Mouse (Mus musculus) embryonic facial prominence, embryonic 11.5 days (tissue): ENCODE data around the gene Pcolce2. TPM values are rescaled to one million over a fixed set of nuclear protein-coding genes. Genes with fewer than 3 reads are reported as not detected.

Experiments
- ATAC-seq: fragments of 200-750 bp; cut with Nextera tagmentation; replicated peaks from 2 replicates; pipeline ENCODE4 v1.8.0; 2017; ENCODE audit warnings: low read depth; ENCODE audit not compliant: insufficient number of reproducible peaks, low FRiP score, low TSS enrichment
- DNase-seq: peaks from one replicate; pipeline ENCODE4 v3.0.0-alpha.2; 2015; ENCODE audit warnings: low spot score
- H3K27ac ChIP-seq: fragments of 300-500 bp; sonication (generic); replicated peaks from 2 replicates; pipeline ENCODE4 v1.5.1; 2014; ENCODE audit warnings: mild to moderate bottlenecking, low read depth, low read length, control low read depth
- H3K27me3 ChIP-seq: fragments of 300-500 bp; sonication (generic); 2 replicates; pipeline ENCODE4 v1.6.1; 2014; ENCODE audit warnings: mild to moderate bottlenecking, low read length, moderate library complexity, mixed read lengths; ENCODE audit not compliant: control insufficient read depth, insufficient read depth
- H3K36me3 ChIP-seq: fragments of 300-500 bp; sonication (generic); replicated peaks from 2 replicates; pipeline ENCODE4 v1.6.1; 2014; ENCODE audit warnings: low read depth, mild to moderate bottlenecking, low read length, moderate library complexity, mixed read lengths; ENCODE audit not compliant: control insufficient read depth, insufficient read depth
- H3K4me1 ChIP-seq: fragments of 300-500 bp; sonication (generic); 2 replicates; pipeline ENCODE4 v1.6.1; 2014; ENCODE audit warnings: low read length, mixed read lengths; ENCODE audit not compliant: control insufficient read depth, insufficient read depth
- H3K4me2 ChIP-seq: fragments of 300-500 bp; sonication (generic); 2 replicates; pipeline ENCODE4 v1.6.1; 2014; ENCODE audit warnings: low read depth, mild to moderate bottlenecking, control low read depth, low read length, moderate library complexity
- H3K4me3 ChIP-seq: fragments of 300-500 bp; sonication (generic); 2 replicates; pipeline ENCODE4 v1.5.1; 2014; ENCODE audit warnings: low read depth, low read length, control low read depth
- H3K9ac ChIP-seq: fragments of 300-500 bp; sonication (generic); replicated peaks from 2 replicates; pipeline ENCODE4 v1.6.1; 2014; ENCODE audit warnings: mild to moderate bottlenecking, control low read depth, low read length
- H3K9me3 ChIP-seq: fragments of 300-500 bp; sonication (generic); replicated peaks from 2 replicates; pipeline ENCODE4 v1.6.1; 2016; ENCODE audit warnings: mild to moderate bottlenecking, low read length, inconsistent platforms, mixed read lengths; ENCODE audit not compliant: control insufficient read depth
- WGBS: fragments of 180-500 bp; shearing (Covaris S2); extraction: QIAGEN DNeasy Blood & Tissue Kit; methylation state at CpG from one replicate; pipeline ENCODE4 v1.1.7; 2014; 5-methylcytosine and 5-hydroxymethylcytosine counted together
- polyA plus RNA-seq: library from polyadenylated mRNA; unstranded; fragments of >200 nt; fragmentation: Nextera tagmentation; extraction: Ambion mirVana; gene quantifications from 2 replicates; pipeline ENCODE4 v1.2.1, GENCODE M21; 2014

Pcolce2 gene
- polyA plus RNA-seq, 1 experiment from 2014 or later, result 4.7 TPM

DNA sequence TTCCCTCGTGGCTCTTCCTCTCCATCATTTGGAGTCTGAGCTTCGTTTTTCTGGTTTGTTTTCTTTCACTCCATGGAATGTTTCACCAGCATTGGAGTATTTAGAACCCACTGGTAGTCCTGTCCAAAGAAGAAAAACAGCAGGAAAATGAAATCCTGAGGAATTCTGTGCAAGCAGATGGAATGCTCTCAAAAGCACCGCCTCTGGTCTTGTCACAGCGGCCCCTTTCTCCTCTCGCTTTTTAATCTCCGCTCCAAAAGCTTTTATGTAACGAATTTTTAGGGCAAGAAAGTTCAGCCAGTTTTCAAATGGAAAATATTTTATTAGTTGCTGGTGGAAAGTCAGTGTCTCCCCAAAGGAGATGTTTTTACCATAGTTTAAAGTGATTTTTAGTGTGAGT lies 42.6 kb downstream of the Pcolce2 start:
- ATAC-seq, result no peak
- no peak overlapping the region for H3K9ac ChIP-seq
- no peaks in the 10 kb centered on the region for H3K9me3 ChIP-seq
- H3K27me3 ChIP-seq, result no peaks in the 10 kb centered on the region
- no peak for DNase-seq
- WGBS, result 68% methylated on average over 7 of the region's 7 CpGs
- no peaks in the 10 kb centered on the region for H3K36me3 ChIP-seq
- H3K4me2 ChIP-seq, result no peak overlapping the region
- no peaks in the 10 kb centered on the region for H3K4me1 ChIP-seq
- no peak overlapping the region for H3K27ac ChIP-seq
- no peak overlapping the region for H3K4me3 ChIP-seq

GRCm38 (mm10) chr9:95680691-95681090 lies 43.3 kb downstream of the Pcolce2 start:
- DNase-seq (no peak), ATAC-seq (no peak)
- H3K4me3 ChIP-seq, result no peak overlapping the region
- no peak overlapping the region for H3K9ac ChIP-seq
- H3K4me2 ChIP-seq, result no peak overlapping the region
- 92% methylated on average over 11 of the region's 11 CpGs for WGBS
- H3K4me1 ChIP-seq, result no peaks in the 10 kb centered on the region
- H3K36me3 ChIP-seq, result no peaks in the 10 kb centered on the region
- no peaks in the 10 kb centered on the region for H3K27me3 ChIP-seq
- H3K9me3 ChIP-seq, result no peaks in the 10 kb centered on the region
- H3K27ac ChIP-seq, result no peak overlapping the region

DNA sequence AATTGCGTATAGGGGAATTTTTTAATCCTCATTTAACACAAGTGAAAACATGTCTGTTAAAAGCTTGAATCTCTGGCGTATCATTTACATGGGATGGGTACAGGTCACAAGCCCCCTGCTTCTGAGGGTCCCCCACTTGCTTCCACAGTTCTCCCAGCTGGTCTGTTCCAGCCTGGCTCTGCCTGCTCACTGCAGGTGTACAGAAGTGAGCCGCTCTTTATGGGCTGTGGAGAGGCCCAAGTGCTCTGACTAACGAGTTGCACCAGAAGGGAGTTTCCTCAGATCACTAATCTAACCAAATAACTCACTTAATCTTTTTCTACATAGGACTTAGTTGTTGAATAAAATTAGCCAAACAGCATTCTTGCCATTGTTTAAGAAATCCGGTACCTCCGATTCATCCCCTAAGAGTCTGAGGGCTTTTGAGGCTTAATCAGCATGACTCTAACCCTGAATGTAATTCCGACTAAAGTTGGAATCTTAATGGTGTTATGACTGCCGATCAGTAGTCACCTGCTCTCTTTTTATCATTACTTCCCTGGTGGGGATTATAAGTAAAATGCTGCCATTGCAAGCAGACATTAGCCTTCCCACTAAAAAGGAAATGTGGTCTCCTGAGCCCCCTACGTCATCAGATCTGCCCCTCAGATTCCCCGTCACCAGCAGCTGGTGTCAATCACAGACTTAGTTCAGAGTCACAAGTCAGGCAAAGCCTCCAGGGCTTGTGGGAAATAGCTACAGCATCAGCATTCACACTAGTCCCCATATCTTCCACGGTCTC lies 48.4 kb downstream of the Pcolce2 start:
- Histone ChIP-seq H3K9ac (no peak overlapping the region), H3K4me3 (no peak overlapping the region), H3K4me1 (no peaks in the 10 kb centered on the region), H3K4me2 (no peak overlapping the region), H3K27me3 (no peaks in the 10 kb centered on the region), H3K9me3 (no peaks in the 10 kb centered on the region), H3K36me3 (no peaks in the 10 kb centered on the region), H3K27ac (no peak overlapping the region)
- DNase-seq, result peak; percentile 76
- ATAC-seq, result peak; percentile 63
- 43% methylated on average over 11 of the region's 11 CpGs for WGBS

GRCm38 (mm10) chr9:95688064-95688463 lies 50.7 kb downstream of the Pcolce2 start:
- Histone ChIP-seq H3K9me3 (no peaks in the 10 kb centered on the region), H3K4me2 (no peak overlapping the region), H3K27ac (no peak overlapping the region), H3K4me3 (no peak overlapping the region), H3K36me3 (no peaks in the 10 kb centered on the region), H3K27me3 (no peaks in the 10 kb centered on the region), H3K9ac (no peak overlapping the region), H3K4me1 (no peaks in the 10 kb centered on the region)
- ATAC-seq (no peak), DNase-seq (no peak)
- WGBS, result 59% methylated on average over 3 of the region's 3 CpGs

DNA sequence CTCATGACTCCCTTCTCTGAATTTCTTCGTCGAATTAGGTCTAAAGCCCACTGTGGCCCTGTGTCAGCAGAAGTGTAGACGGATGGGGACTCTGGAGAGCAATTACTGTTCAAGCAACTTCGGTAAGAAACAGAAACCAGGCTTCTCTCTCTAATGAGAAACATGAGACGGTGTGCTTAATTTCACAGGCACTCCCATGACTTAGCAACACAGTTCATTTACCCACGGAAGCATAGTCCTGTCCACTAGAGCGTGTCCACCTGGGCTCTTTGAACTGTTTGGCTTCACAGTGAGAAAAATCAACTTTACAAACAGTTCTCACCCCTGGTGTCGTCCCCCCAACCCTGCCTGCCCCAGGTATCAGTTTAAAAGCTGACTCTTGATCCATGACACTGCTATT lies 55.4 kb downstream of the Pcolce2 start:
- no peak for DNase-seq
- WGBS, result 39% methylated on average over 8 of the region's 8 CpGs
- H3K4me2 ChIP-seq, result no peak overlapping the region

GRCm38 (mm10) chr9:95693528-95694100 lies 56.2 kb downstream of the Pcolce2 start:
- Histone ChIP-seq H3K4me2 (no peak overlapping the region), H3K36me3 (no peaks in the 10 kb centered on the region), H3K4me1 (no peaks in the 10 kb centered on the region), H3K27me3 (no peaks in the 10 kb centered on the region), H3K4me3 (no peak overlapping the region), H3K9ac (no peak overlapping the region), H3K9me3 (no peaks in the 10 kb centered on the region), H3K27ac (no peak overlapping the region)
- ATAC-seq, result no peak
- DNase-seq, result no peak
- 83% methylated on average over 11 of the region's 11 CpGs for WGBS

More for the DNA sequence above, 55.4 kb downstream of the Pcolce2 start:
- H3K9me3 ChIP-seq, result no peaks in the 10 kb centered on the region
- no peak for ATAC-seq
- no peaks in the 10 kb centered on the region for H3K4me1 ChIP-seq
- no peaks in the 10 kb centered on the region for H3K36me3 ChIP-seq
- H3K27me3 ChIP-seq, result no peaks in the 10 kb centered on the region
- H3K27ac ChIP-seq, result no peak overlapping the region
- no peak overlapping the region for H3K9ac ChIP-seq
- no peak overlapping the region for H3K4me3 ChIP-seq

GRCm38 (mm10) chr9:95694526-95694925 lies 57.1 kb downstream of the Pcolce2 start:
- Histone ChIP-seq H3K27ac (no peak overlapping the region), H3K9ac (no peak overlapping the region), H3K4me3 (no peak overlapping the region), H3K9me3 (no peaks in the 10 kb centered on the region), H3K4me1 (no peaks in the 10 kb centered on the region), H3K27me3 (no peaks in the 10 kb centered on the region), H3K4me2 (no peak overlapping the region), H3K36me3 (no peaks in the 10 kb centered on the region)
- ATAC-seq (no peak), DNase-seq (no peak)
- WGBS, result 85% methylated on average over 12 of the region's 12 CpGs

- Histone ChIP-seq H3K4me1 (no peaks in the 10 kb centered on the region), H3K36me3 (no peaks in the 10 kb centered on the region), H3K27ac (no peak overlapping the region), H3K4me3 (no peak overlapping the region), H3K27me3 (no peaks in the 10 kb centered on the region), H3K9me3 (no peaks in the 10 kb centered on the region), H3K4me2 (no peak overlapping the region), H3K9ac (no peak overlapping the region)
- DNase-seq, result no peak
- no peak for ATAC-seq
- 89% methylated on average over 15 of the region's 15 CpGs for WGBS
Observed at GRCm38 (mm10) chr9:95695023-95695422, 57.6 kb downstream of the Pcolce2 start.
